Mouse (Mus musculus) olfactory bulb, adult 2 months (tissue): ENCODE measurements around the gene Retnlb.

Source experiments
- CTCF ChIP-seq: fragments of 200-500 bp; IDR thresholded peaks from 2 replicates; pipeline ENCODE4 v1.5.1; 2012; ENCODE audit warnings: low read depth, mild to moderate bottlenecking, low read length, moderate library complexity; ENCODE audit not compliant: insufficient read depth
- POLR2A ChIP-seq: fragments of 200-500 bp; IDR thresholded peaks from 2 replicates; pipeline ENCODE4 v1.6.1; 2012; ENCODE audit warnings: mild to moderate bottlenecking, low read depth, low read length, moderate library complexity; ENCODE audit not compliant: insufficient read depth

GRCm38 (mm10) chr16:48786258-48786657 is 30.4 kb upstream of the Retnlb start:
- no peak for TF ChIP-seq CTCF
- no peak for TF ChIP-seq POLR2A
